Mouse (Mus musculus) limb, embryonic 11.5 days (tissue): ENCODE measurements at regions not wholly inside any gene's neighbourhood (a gene's known extent, or its start where the extent isn't known, plus 50 kb on each side); places are given as distances from the start of the nearest gene placed in this dataset.

Source experiments
- ATAC-seq: fragments of 200-750 bp; cut with Nextera tagmentation; 2 replicates; pipeline ENCODE4 v1.8.0; 2017; ENCODE audit warnings: low read depth; ENCODE audit not compliant: insufficient number of reproducible peaks, low FRiP score, low TSS enrichment
- DNase-seq: peaks from one replicate; pipeline ENCODE4 v3.0.0-alpha.2; 2015; ENCODE audit warnings: low spot score
- H3K27ac ChIP-seq: fragments of 300-500 bp; sonication (generic); replicated peaks from 2 replicates; pipeline ENCODE4 v1.5.1; 2014; ENCODE audit warnings: low read depth, mild to moderate bottlenecking, low read length
- H3K27me3 ChIP-seq: fragments of 300-500 bp; sonication (generic); 2 replicates; pipeline ENCODE4 v1.6.1; 2014; ENCODE audit warnings: mild to moderate bottlenecking, low read length, mixed read lengths; ENCODE audit not compliant: control insufficient read depth, insufficient read depth
- H3K36me3 ChIP-seq: fragments of 300-500 bp; sonication (generic); 2 replicates; pipeline ENCODE4 v1.6.1; 2014; ENCODE audit warnings: mild to moderate bottlenecking, low read length, moderate library complexity, mixed read lengths; ENCODE audit not compliant: control insufficient read depth, insufficient read depth
- H3K4me1 ChIP-seq: fragments of 300-500 bp; sonication (generic); 2 replicates; pipeline ENCODE4 v1.6.1; 2014; ENCODE audit warnings: low read length, mixed read lengths; ENCODE audit not compliant: control insufficient read depth, insufficient read depth
- H3K4me2 ChIP-seq: fragments of 300-500 bp; sonication (generic); 2 replicates; pipeline ENCODE4 v1.6.1; 2014; ENCODE audit warnings: low read depth, mild to moderate bottlenecking, moderate library complexity; ENCODE audit not compliant: severe bottlenecking
- H3K4me3 ChIP-seq: fragments of 300-500 bp; sonication (generic); 2 replicates; pipeline ENCODE4 v1.5.1; 2014; ENCODE audit warnings: low read depth, low read length
- H3K9ac ChIP-seq: fragments of 300-500 bp; sonication (generic); 2 replicates; pipeline ENCODE4 v1.6.1; 2014; ENCODE audit warnings: mild to moderate bottlenecking, low read length
- H3K9me3 ChIP-seq: fragments of 300-500 bp; sonication (generic); 2 replicates; pipeline ENCODE4 v1.6.1; 2016; ENCODE audit warnings: low read length; ENCODE audit not compliant: control insufficient read depth
- WGBS: fragments of 180-500 bp; shearing (Covaris S2); extraction: QIAGEN DNeasy Blood & Tissue Kit; methylation state at CpG from one replicate; pipeline ENCODE4 v1.1.7; 2014; 5-methylcytosine and 5-hydroxymethylcytosine counted together

DNA sequence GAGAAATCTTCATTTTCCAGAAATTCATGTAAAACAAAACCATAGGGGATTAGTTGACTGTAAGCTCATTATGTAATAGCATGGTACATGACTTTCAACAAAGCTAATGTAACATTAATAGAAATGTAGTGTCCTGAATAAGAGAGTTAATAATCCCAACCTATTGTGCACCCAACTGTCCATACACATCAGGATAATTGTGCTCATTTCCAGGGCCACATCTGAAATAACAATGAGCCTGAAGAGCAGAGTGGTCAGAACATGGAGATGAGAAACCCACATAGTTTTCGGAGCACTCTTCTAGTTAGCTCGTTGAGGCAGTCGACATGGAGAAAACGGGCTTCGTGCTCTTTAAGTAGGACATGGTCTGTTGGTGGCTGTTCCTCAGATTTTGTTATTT, 138.1 kb downstream of the Gm4791 start:
- Histone ChIP-seq H3K9ac (no peak overlapping the region), H3K36me3 (no peaks in the 10 kb centered on the region)

DNA sequence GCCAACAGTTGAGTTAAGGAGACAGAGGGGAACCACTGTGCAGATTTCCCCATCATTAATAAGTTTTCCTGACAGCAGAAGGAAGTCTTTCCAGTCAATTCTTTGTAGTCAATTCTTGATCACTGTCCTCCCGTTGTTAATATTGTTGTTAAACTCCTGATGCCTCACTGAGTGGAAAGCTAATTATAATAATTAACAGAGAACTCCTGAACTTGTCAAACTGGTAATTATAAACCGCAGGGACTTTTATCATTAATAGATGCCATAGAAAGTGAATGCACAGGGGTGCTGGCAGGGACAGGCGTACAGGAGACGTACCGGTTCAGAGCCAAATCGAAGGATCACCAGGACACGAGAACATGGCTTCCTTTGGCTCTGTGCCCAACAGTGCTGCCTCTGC, 154.9 kb downstream of the Gm4791 start:
- H3K4me2 ChIP-seq: no peak overlapping the region
- no peaks in the 10 kb centered on the region for H3K36me3 ChIP-seq
- no peak overlapping the region for H3K9ac ChIP-seq
- H3K27ac ChIP-seq: no peak overlapping the region
- H3K4me1 ChIP-seq: no peaks in the 10 kb centered on the region
- ATAC-seq (no peak), DNase-seq (no peak)
- 85% methylated on average over 7 of the region's 7 CpGs for WGBS
- no peaks in the 10 kb centered on the region for H3K9me3 ChIP-seq
- no peaks in the 10 kb centered on the region for H3K27me3 ChIP-seq
- H3K4me3 ChIP-seq: no peak overlapping the region

More for the DNA sequence above, 138.1 kb downstream of the Gm4791 start:
- H3K4me2 ChIP-seq: no peak overlapping the region
- H3K27me3 ChIP-seq: no peaks in the 10 kb centered on the region
- ATAC-seq: no peak
- no peak for DNase-seq
- H3K4me3 ChIP-seq: no peak overlapping the region
- no peak overlapping the region for H3K27ac ChIP-seq
- no peaks in the 10 kb centered on the region for H3K9me3 ChIP-seq
- 92% methylated on average over 5 of the region's 5 CpGs for WGBS
- no peaks in the 10 kb centered on the region for H3K4me1 ChIP-seq

DNA sequence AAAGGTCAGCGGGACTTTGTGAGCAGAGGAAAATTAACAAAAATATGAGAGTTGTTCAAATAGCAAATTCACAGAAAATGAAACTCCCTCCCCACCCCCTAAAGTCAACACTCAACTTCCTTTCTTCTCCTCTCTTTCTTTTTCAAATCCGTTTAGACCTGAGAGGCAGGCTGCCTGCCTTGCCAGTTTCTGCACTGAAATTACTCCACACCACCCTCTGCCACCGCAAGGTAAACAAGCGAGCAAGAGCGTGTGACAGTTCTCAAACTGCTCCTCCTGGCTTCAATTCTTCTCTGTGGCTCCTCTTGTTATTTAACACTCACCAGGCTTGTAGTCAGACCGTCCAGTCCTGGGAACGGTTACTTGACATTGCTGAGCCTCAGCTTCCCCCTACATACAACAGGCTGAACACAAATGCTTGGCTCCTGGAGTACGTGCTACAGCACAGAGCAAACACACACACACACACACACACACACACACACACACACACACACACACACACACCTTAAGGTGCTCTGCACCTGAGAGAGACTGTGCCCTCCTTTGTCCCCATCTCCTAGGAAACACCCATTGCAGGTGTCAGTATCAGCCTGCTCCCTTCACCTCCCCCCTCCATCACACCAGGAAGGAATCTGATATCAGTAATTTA, 167.1 kb downstream of the Gm4791 start:
- H3K27me3 ChIP-seq: no peaks in the 10 kb centered on the region
- no peak overlapping the region for H3K4me2 ChIP-seq
- H3K9me3 ChIP-seq: no peaks in the 10 kb centered on the region
- no peak overlapping the region for H3K27ac ChIP-seq
- no peak for ATAC-seq
- H3K4me3 ChIP-seq: no peak overlapping the region
- peaks cover 7% of the 10 kb centered on the region for H3K4me1 ChIP-seq
- no peak overlapping the region for H3K9ac ChIP-seq
- 37% methylated on average over 8 of the region's 8 CpGs for WGBS
- DNase-seq: no peak
- no peaks in the 10 kb centered on the region for H3K36me3 ChIP-seq

- H3K27ac ChIP-seq: no peak overlapping the region
- no peaks in the 10 kb centered on the region for H3K36me3 ChIP-seq
- H3K9ac ChIP-seq: no peak overlapping the region
- no peaks in the 10 kb centered on the region for H3K9me3 ChIP-seq
- H3K4me3 ChIP-seq: no peak overlapping the region
- H3K4me2 ChIP-seq: peak overlapping the region; percentile 19; the same call in 1 of the 2 replicates
- H3K27me3 ChIP-seq: no peaks in the 10 kb centered on the region
- DNase-seq: peak; percentile 45
- 19% methylated on average over 20 of the region's 20 CpGs for WGBS
- peaks cover 7% of the 10 kb centered on the region for H3K4me1 ChIP-seq
- ATAC-seq: no peak
These were observed 169.2 kb downstream of the Gm4791 start for GRCm38 (mm10) chr9:47167681-47168240.

- DNase-seq (no peak), ATAC-seq (no peak)
- no peaks in the 10 kb centered on the region for H3K9me3 ChIP-seq
- no peak overlapping the region for H3K9ac ChIP-seq
- H3K4me1 ChIP-seq: no peaks in the 10 kb centered on the region
- no peak overlapping the region for H3K27ac ChIP-seq
- no peaks in the 10 kb centered on the region for H3K36me3 ChIP-seq
- WGBS: 87% methylated on average over 4 of the region's 4 CpGs
- no peak overlapping the region for H3K4me3 ChIP-seq
- no peak overlapping the region for H3K4me2 ChIP-seq
- H3K27me3 ChIP-seq: no peaks in the 10 kb centered on the region
These were observed 177.5 kb downstream of the Gm4791 start for GRCm38 (mm10) chr9:47176044-47176443.

- no peak overlapping the region for H3K4me3 ChIP-seq
- no peaks in the 10 kb centered on the region for H3K4me1 ChIP-seq
- ATAC-seq: no peak
- no peak for DNase-seq
- WGBS: 70% methylated on average over 3 of the region's 3 CpGs
- no peak overlapping the region for H3K9ac ChIP-seq
- H3K27me3 ChIP-seq: no peaks in the 10 kb centered on the region
- no peaks in the 10 kb centered on the region for H3K36me3 ChIP-seq
- no peaks in the 10 kb centered on the region for H3K9me3 ChIP-seq
- H3K4me2 ChIP-seq: no peak overlapping the region
- H3K27ac ChIP-seq: no peak overlapping the region
These were observed 219.6 kb downstream of the Gm4791 start for GRCm38 (mm10) chr9:47218101-47218500.

GRCm38 (mm10) chr9:47223536-47223935, 225.0 kb downstream of the Gm4791 start:
- Histone ChIP-seq H3K9ac (no peak overlapping the region), H3K36me3 (no peaks in the 10 kb centered on the region), H3K27ac (no peak overlapping the region), H3K9me3 (no peaks in the 10 kb centered on the region), H3K4me2 (no peak overlapping the region), H3K4me3 (no peak overlapping the region), H3K4me1 (peaks cover 2% of the 10 kb centered on the region; the same call in 1 of the 2 replicates), H3K27me3 (no peaks in the 10 kb centered on the region)
- 64% methylated on average over 2 of the region's 2 CpGs for WGBS
- ATAC-seq (no peak), DNase-seq (no peak)

- H3K36me3 ChIP-seq: no peaks in the 10 kb centered on the region
- H3K9ac ChIP-seq: no peak overlapping the region
- 100% methylated on average over 1 of the region's 1 CpGs for whole genome bisulfite sequencing
- no peak overlapping the region for H3K27ac ChIP-seq
- no peak overlapping the region for H3K4me3 ChIP-seq
- no peak for ATAC-seq
- H3K4me1 ChIP-seq: peaks cover 4% of the 10 kb centered on the region; the same call in 1 of the 2 replicates
- no peak overlapping the region for H3K4me2 ChIP-seq
- H3K9me3 ChIP-seq: no peaks in the 10 kb centered on the region
- no peak for DNase-seq
- H3K27me3 ChIP-seq: no peaks in the 10 kb centered on the region
These were observed 225.7 kb downstream of the Gm4791 start for GRCm38 (mm10) chr9:47224249-47224648.
